Mouse (Mus musculus) spleen, adult 18-20 months (tissue): ENCODE measurements around the gene Actl7b.

Experiments used
- DNase-seq, 2 experiments: peaks; one replicate each; pipeline ENCODE4 v3.0.0; 2022; ENCODE audit warnings: mixed read lengths in 2 of 2

Gene Actl7b

GRCm38 (mm10) chr4:56741041-56741493 is at the start of gene Actl7b:
Actl7b (minus strand) TSS chr4:56741443.
- DNase-seq: no peak

GRCm38 (mm10) chr4:56771065-56771464 is 29.8 kb upstream of the Actl7b start:
- DNase-seq: no peak

GRCm38 (mm10) chr4:56768913-56769312 is 27.7 kb upstream of the Actl7b start:
- DNase-seq: no peak

- DNase-seq: no peak
Measured at GRCm38 (mm10) chr4:56767861-56768284, 26.6 kb upstream of the Actl7b start.

- no peak for DNase-seq
Measured at GRCm38 (mm10) chr4:56757693-56758092, 16.4 kb upstream of the Actl7b start.

GRCm38 (mm10) chr4:56756966-56757600 is 15.8 kb upstream of the Actl7b start:
- DNase-seq: no peak

GRCm38 (mm10) chr4:56756021-56756420 is 14.8 kb upstream of the Actl7b start:
- DNase-seq: no peak

- no peak for DNase-seq
Measured at GRCm38 (mm10) chr4:56747456-56747855, 6.2 kb upstream of the Actl7b start.

GRCm38 (mm10) chr4:56746345-56746744 is 5.1 kb upstream of the Actl7b start:
- no peak for DNase-seq

- DNase-seq: no peak
Measured at GRCm38 (mm10) chr4:56743363-56744195, 2.3 kb upstream of the Actl7b start, which contains the start of gene Actl7a. Actl7a (plus strand) TSS chr4:56743413.

- no peak for DNase-seq
Measured at GRCm38 (mm10) chr4:56742698-56743097, 1.5 kb upstream of the Actl7b start.

GRCm38 (mm10) chr4:56740611-56741010 is 632 bp downstream of the Actl7b start:
- no peak for DNase-seq

- no peak for DNase-seq
Measured at GRCm38 (mm10) chr4:56740020-56740485, 1.2 kb downstream of the Actl7b start, which contains the start of gene Gm26657. Gm26657 (plus strand) TSS chr4:56740070.

GRCm38 (mm10) chr4:56725839-56726238 is 15.4 kb downstream of the Actl7b start:
- no peak for DNase-seq

- DNase-seq: no peak
Measured at GRCm38 (mm10) chr4:56723237-56723636, 18.0 kb downstream of the Actl7b start.

GRCm38 (mm10) chr4:56722346-56722745 is 18.9 kb downstream of the Actl7b start:
- DNase-seq: no peak

- no peak for DNase-seq
Measured at GRCm38 (mm10) chr4:56721469-56721868, 19.8 kb downstream of the Actl7b start.

- no peak for DNase-seq
Measured at GRCm38 (mm10) chr4:56720403-56720802, 20.8 kb downstream of the Actl7b start.

GRCm38 (mm10) chr4:56719456-56719855 is 21.8 kb downstream of the Actl7b start:
- DNase-seq: no peak

- DNase-seq: no peak
Measured at GRCm38 (mm10) chr4:56718573-56719442, 22.4 kb downstream of the Actl7b start.

- DNase-seq: no peak
Measured at GRCm38 (mm10) chr4:56717932-56718331, 23.3 kb downstream of the Actl7b start.

- no peak for DNase-seq
Measured at GRCm38 (mm10) chr4:56716801-56717200, 24.4 kb downstream of the Actl7b start.

GRCm38 (mm10) chr4:56713155-56713554 is 28.1 kb downstream of the Actl7b start:
- no peak for DNase-seq
